Mouse (Mus musculus): ENCODE results near the gene Fgf12. TPM values are rescaled to one million over a fixed set of nuclear protein-coding genes. Genes with fewer than 3 reads are reported as not detected.

Fgf12 gene
- polyA plus RNA-seq, 2 experiments, result 0.06 TPM; not detected in 1

DNA sequence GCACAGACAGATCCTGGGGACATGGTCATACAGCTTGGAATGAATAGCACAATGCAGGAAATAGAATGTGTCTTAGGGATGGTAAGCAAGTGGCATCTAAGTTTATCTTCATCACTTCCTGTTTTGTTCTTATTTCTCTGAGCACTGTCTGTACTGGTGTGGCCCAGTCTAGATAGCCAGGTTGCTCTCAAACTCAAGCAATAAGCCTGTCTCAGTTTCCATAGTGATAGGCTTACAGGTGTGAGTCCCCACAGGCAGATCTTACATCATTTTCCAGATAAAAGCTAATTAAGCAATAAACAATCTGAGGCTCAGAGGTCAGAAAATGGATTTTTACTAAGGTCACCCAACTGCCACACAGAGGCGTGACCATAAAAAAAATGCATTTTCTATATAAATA lies 348.7 kb downstream of the Fgf12 start:
- DNase-seq (ENCODE audit: low read depth in 3 of 3, low spot score in 3 of 3), result no peak
- ATAC-seq (ENCODE audit: insufficient read depth), result no peak
- 59% methylated on average over 1 of the region's 1 CpGs for WGBS (ENCODE audit: insufficient replicate concordance)

DNA sequence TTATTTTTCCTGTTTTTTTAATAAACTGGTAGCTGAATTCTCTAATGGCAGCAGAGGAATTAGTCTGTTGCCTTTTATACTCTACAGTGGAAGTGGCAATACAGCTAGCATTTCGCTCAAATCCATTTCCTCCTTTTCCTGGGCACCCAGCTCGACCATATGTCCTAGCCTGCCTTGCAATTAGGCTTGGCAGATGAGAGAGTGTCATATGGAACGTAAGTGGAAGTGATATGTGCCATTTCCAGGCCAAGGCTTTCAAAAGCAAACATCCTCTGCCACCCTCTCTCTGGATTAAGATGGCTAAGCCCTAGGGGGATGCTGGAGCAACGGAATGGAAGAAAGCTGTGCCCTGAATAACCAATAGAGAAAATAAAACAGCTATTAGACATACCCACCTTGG lies 350.2 kb downstream of the Fgf12 start:
- ATAC-seq (ENCODE audit: insufficient read depth) (no peak), DNase-seq (ENCODE audit: low read depth in 3 of 3, low spot score in 3 of 3) (no peak)
- WGBS (ENCODE audit: insufficient replicate concordance), result 37% methylated on average over 4 of the region's 4 CpGs
- no peaks in the 10 kb centered on the region for H3K27me3 ChIP-seq (ENCODE audit: control insufficient read depth, insufficient read depth, low read length)
- no peak overlapping the region for H3K9ac ChIP-seq (replicated peaks)
- no peaks in the 10 kb centered on the region for H3K4me1 ChIP-seq (replicated peaks; ENCODE audit: control insufficient read depth in 2 of 2, insufficient read depth in 2 of 2, low read length in 1 of 2)
- no peaks in the 10 kb centered on the region for H3K9me3 ChIP-seq (ENCODE audit: control insufficient read depth, low read length)
- no peak overlapping the region for H3K27ac ChIP-seq
- TF ChIP-seq CTCF (IDR thresholded peaks at IDR 0.05; ENCODE audit: low read depth), result no peak
- no peak for TF ChIP-seq EP300 (IDR thresholded peaks at IDR 0.05; ENCODE audit: low read depth)
- H3K36me3 ChIP-seq (replicated peaks; ENCODE audit: control insufficient read depth, insufficient read depth, low read depth), result no peaks in the 10 kb centered on the region
- H3K4me2 ChIP-seq (ENCODE audit: low read depth), result no peak overlapping the region
- no peak overlapping the region for H3K4me3 ChIP-seq (ENCODE audit: insufficient read depth in 1 of 2, low read depth in 2 of 2, low read length in 2 of 2)

More for the DNA sequence above, 348.7 kb downstream of the Fgf12 start:
- no peaks in the 10 kb centered on the region for H3K4me1 ChIP-seq (replicated peaks; ENCODE audit: control insufficient read depth in 2 of 2, insufficient read depth in 2 of 2, low read length in 1 of 2)
- H3K9ac ChIP-seq (replicated peaks), result no peak overlapping the region
- H3K9me3 ChIP-seq (ENCODE audit: control insufficient read depth, low read length), result no peaks in the 10 kb centered on the region
- no peaks in the 10 kb centered on the region for H3K36me3 ChIP-seq (replicated peaks; ENCODE audit: control insufficient read depth, insufficient read depth, low read depth)
- H3K4me3 ChIP-seq (ENCODE audit: insufficient read depth in 1 of 2, low read depth in 2 of 2, low read length in 2 of 2), result no peak overlapping the region
- H3K4me2 ChIP-seq (ENCODE audit: low read depth), result no peak overlapping the region
- no peak overlapping the region for H3K27ac ChIP-seq
- TF ChIP-seq CTCF (IDR thresholded peaks at IDR 0.05; ENCODE audit: low read depth) (no peak), EP300 (IDR thresholded peaks at IDR 0.05; ENCODE audit: low read depth) (no peak)
- no peaks in the 10 kb centered on the region for H3K27me3 ChIP-seq (ENCODE audit: control insufficient read depth, insufficient read depth, low read length)

DNA sequence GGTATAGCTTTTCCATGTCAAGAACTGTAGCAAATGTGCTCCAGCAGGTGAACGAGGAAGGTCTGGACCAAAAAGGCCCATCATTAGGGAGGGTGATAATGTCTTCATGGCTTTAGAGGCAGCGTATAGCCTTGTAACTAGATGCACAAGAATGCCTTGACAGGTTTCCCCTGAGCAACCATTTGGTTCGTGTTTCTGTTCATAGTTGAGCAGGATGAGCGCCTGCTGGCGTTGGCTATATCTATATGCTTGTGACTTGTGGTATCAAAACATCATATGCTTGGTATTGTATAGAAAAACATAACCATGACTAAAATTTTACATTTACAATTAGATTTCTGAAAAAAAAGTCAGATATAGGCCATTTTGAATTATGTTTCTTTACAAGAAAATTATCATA lies 361.6 kb downstream of the Fgf12 start:
- TF ChIP-seq CTCF (IDR thresholded peaks at IDR 0.05; ENCODE audit: low read depth), result no peak
- no peak for TF ChIP-seq EP300 (IDR thresholded peaks at IDR 0.05; ENCODE audit: low read depth)
- Histone ChIP-seq H3K27me3 (ENCODE audit: control insufficient read depth, insufficient read depth, low read length) (no peaks in the 10 kb centered on the region), H3K27ac (no peak overlapping the region), H3K9ac (replicated peaks) (no peak overlapping the region), H3K36me3 (replicated peaks; ENCODE audit: control insufficient read depth, insufficient read depth, low read depth) (no peaks in the 10 kb centered on the region), H3K9me3 (ENCODE audit: control insufficient read depth, low read length) (no peaks in the 10 kb centered on the region), H3K4me3 (ENCODE audit: insufficient read depth in 1 of 2, low read depth in 2 of 2, low read length in 2 of 2) (no peak overlapping the region), H3K4me1 (replicated peaks; ENCODE audit: control insufficient read depth in 2 of 2, insufficient read depth in 2 of 2, low read length in 1 of 2) (no peaks in the 10 kb centered on the region), H3K4me2 (ENCODE audit: low read depth) (no peak overlapping the region)
- ATAC-seq (ENCODE audit: insufficient read depth) (no peak), DNase-seq (ENCODE audit: low read depth in 3 of 3, low spot score in 3 of 3) (no peak)
- WGBS (ENCODE audit: insufficient replicate concordance), result 61% methylated on average over 5 of the region's 5 CpGs

DNA sequence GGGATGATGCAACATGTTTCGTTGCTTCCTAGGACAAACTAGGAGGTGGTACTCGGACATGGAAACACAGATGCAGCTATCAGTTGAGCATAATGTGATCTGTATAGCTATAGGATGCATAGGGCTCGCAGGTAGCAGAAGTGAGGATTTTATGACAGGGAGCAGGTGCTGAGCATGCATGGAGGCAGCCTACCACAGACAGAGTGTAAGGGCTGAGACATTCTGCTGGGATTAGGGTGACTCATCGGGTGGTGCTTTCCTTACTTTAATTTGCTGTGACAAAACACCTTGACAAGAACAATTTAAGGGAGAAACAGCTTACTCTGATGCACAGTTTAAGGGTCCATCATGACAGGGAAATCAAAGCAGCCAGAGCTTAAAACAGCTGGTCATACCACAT lies 363.8 kb downstream of the Fgf12 start:
- WGBS (ENCODE audit: insufficient replicate concordance), result 50% methylated on average over 4 of the region's 4 CpGs
- H3K27ac ChIP-seq, result no peak overlapping the region
- DNase-seq (ENCODE audit: low read depth in 3 of 3, low spot score in 3 of 3) (no peak), ATAC-seq (ENCODE audit: insufficient read depth) (no peak)
- H3K9ac ChIP-seq (replicated peaks), result no peak overlapping the region
- H3K27me3 ChIP-seq (ENCODE audit: control insufficient read depth, insufficient read depth, low read length), result no peaks in the 10 kb centered on the region
- H3K36me3 ChIP-seq (replicated peaks; ENCODE audit: control insufficient read depth, insufficient read depth, low read depth), result no peaks in the 10 kb centered on the region
- H3K9me3 ChIP-seq (ENCODE audit: control insufficient read depth, low read length), result no peaks in the 10 kb centered on the region
- no peak overlapping the region for H3K4me2 ChIP-seq (ENCODE audit: low read depth)
- H3K4me1 ChIP-seq (replicated peaks; ENCODE audit: control insufficient read depth in 2 of 2, insufficient read depth in 2 of 2, low read length in 1 of 2), result no peaks in the 10 kb centered on the region
- no peak overlapping the region for H3K4me3 ChIP-seq (ENCODE audit: insufficient read depth in 1 of 2, low read depth in 2 of 2, low read length in 2 of 2)
- no peak for TF ChIP-seq CTCF (IDR thresholded peaks at IDR 0.05; ENCODE audit: low read depth)
- no peak for TF ChIP-seq EP300 (IDR thresholded peaks at IDR 0.05; ENCODE audit: low read depth)

DNA sequence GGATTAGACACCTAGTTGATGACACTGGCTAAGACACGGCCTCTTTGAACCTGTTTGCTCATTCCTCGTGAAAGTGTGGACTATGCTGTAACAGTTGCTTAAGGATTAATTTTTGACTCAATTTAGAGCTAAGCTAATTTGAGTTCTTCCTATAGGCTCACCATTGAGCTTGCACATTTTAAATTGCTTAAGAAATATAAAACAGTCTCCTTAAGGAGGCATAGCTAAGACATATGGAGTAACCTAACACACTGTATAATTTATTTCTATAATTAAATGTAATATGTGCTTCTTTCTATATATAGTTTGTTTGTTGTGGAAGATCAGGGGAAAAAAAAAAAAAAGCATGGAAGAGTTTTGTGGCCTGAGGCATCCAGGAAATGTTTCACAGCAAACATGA lies 378.1 kb downstream of the Fgf12 start:
- no peak overlapping the region for H3K9ac ChIP-seq (replicated peaks)
- no peak overlapping the region for H3K27ac ChIP-seq
- H3K4me2 ChIP-seq (ENCODE audit: low read depth), result no peak overlapping the region
- no peaks in the 10 kb centered on the region for H3K27me3 ChIP-seq (ENCODE audit: control insufficient read depth, insufficient read depth, low read length)
- TF ChIP-seq CTCF (IDR thresholded peaks at IDR 0.05; ENCODE audit: low read depth) (no peak), EP300 (IDR thresholded peaks at IDR 0.05; ENCODE audit: low read depth) (no peak)
- H3K9me3 ChIP-seq (ENCODE audit: control insufficient read depth, low read length), result no peaks in the 10 kb centered on the region
- 66% methylated on average over 2 of the region's 2 CpGs for WGBS (ENCODE audit: insufficient replicate concordance)
- H3K4me3 ChIP-seq (ENCODE audit: insufficient read depth in 1 of 2, low read depth in 2 of 2, low read length in 2 of 2), result no peak overlapping the region
- no peaks in the 10 kb centered on the region for H3K4me1 ChIP-seq (replicated peaks; ENCODE audit: control insufficient read depth in 2 of 2, insufficient read depth in 2 of 2, low read length in 1 of 2)
- H3K36me3 ChIP-seq (replicated peaks; ENCODE audit: control insufficient read depth, insufficient read depth, low read depth), result no peaks in the 10 kb centered on the region
- DNase-seq (ENCODE audit: low read depth in 3 of 3, low spot score in 3 of 3) (no peak), ATAC-seq (ENCODE audit: insufficient read depth) (no peak)

All from liver, embryonic 14.5 days (tissue).